Mouse (Mus musculus): Measurements from ENCODE around the gene Gm45808. TPM values are rescaled to one million over a fixed set of nuclear protein-coding genes. Genes with fewer than 3 reads are reported as not detected.

Gm45808 gene
- polyA plus RNA-seq, 1 experiment from 2014 or later, result not detected

GRCm38 (mm10) chr7:45514411-45514810 lies 27.8 kb upstream of the Gm45808 start:
- no peak overlapping the region for H3K4me3 ChIP-seq (replicated peaks; ENCODE audit: low read length)
- no peak overlapping the region for H3K9ac ChIP-seq (replicated peaks; ENCODE audit: low read depth, low read length)
- H3K36me3 ChIP-seq (ENCODE audit: control insufficient read depth, insufficient read depth), result no peaks in the 10 kb centered on the region
- WGBS, result 84% methylated on average over 7 of the region's 7 CpGs
- H3K4me2 ChIP-seq (ENCODE audit: low read length), result no peak overlapping the region
- H3K27me3 ChIP-seq (replicated peaks; ENCODE audit: control insufficient read depth, insufficient read depth, low read length), result no peaks in the 10 kb centered on the region
- H3K4me1 ChIP-seq (replicated peaks; ENCODE audit: control insufficient read depth, insufficient read depth, low read length), result peaks cover 4% of the 10 kb centered on the region
- no peak for ATAC-seq
- no peaks in the 10 kb centered on the region for H3K9me3 ChIP-seq (ENCODE audit: control insufficient read depth, low read length)
- no peak overlapping the region for H3K27ac ChIP-seq (ENCODE audit: low read length)

DNA sequence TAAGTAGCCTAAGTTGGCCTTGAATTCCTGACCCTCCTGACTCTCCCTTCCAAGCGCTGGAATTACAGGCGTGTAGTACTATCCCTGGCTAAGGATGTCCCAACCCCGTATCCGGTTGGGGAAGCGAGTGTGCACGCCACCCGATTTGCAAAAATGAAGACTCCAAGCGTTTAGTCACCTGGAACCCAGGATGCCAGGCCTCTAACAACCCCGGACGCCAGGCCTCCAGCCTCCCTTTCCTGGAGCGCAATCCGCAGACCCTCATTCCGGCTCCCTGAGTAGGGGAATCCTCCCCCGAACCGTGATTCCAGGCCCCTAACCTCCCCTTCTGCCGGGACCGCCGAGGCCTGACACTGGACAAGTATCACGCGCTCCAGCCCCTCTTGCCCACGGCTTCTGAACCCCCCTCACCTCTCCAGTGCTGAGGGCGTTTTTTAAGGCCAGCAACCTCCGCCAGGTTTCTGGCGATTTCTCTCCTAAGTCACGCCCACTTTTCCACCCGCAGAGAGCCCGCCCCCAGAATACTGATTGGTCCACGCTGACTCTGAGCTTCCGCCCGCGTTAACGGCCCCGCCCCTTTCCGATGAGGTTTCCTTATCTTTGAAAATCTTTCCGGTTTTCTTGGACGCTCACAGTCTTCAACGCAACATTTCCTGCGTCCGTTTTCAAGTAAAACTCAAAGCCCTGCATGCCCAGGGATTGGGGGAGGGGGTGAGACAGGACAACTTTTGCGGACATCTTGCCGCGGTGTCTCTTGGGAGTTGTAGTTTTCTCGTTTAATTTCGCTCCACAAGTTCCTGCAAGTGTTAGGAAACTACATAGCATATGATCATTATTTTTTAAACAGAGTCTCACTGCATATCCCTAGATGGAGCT lies 23.5 kb upstream of the Gm45808 start, which contains the start of gene Nucb1:
TSS of gene Nucb1 (minus strand) at position 495 of the 876 bp plus-strand sequence.
- Histone ChIP-seq H3K27me3 (replicated peaks; ENCODE audit: control insufficient read depth, insufficient read depth, low read length) (no peaks in the 10 kb centered on the region), H3K4me2 (ENCODE audit: low read length) (peak within 1 kb of the TSS; percentile 73), H3K4me3 (replicated peaks; ENCODE audit: low read length) (peak within 1 kb of the TSS; percentile 68), H3K36me3 (ENCODE audit: control insufficient read depth, insufficient read depth) (peaks cover 3% of the 10 kb centered on the region), H3K9me3 (ENCODE audit: control insufficient read depth, low read length) (no peaks in the 10 kb centered on the region), H3K4me1 (replicated peaks; ENCODE audit: control insufficient read depth, insufficient read depth, low read length) (peaks cover 16% of the 10 kb centered on the region), H3K9ac (replicated peaks; ENCODE audit: low read depth, low read length) (peak within 1 kb of the TSS; percentile 75), H3K27ac (ENCODE audit: low read length) (peak within 1 kb of the TSS; percentile 71)
- WGBS, result under 1% methylated on average over 44 of the region's 44 CpGs
- peak; percentile 93 for ATAC-seq

- Histone ChIP-seq H3K36me3 (ENCODE audit: control insufficient read depth, insufficient read depth) (peaks cover 3% of the 10 kb centered on the region), H3K4me1 (replicated peaks; ENCODE audit: control insufficient read depth, insufficient read depth, low read length) (peaks cover 16% of the 10 kb centered on the region), H3K9me3 (ENCODE audit: control insufficient read depth, low read length) (no peaks in the 10 kb centered on the region), H3K27me3 (replicated peaks; ENCODE audit: control insufficient read depth, insufficient read depth, low read length) (no peaks in the 10 kb centered on the region), H3K9ac (replicated peaks; ENCODE audit: low read depth, low read length) (peak overlapping the region; percentile 75), H3K4me3 (replicated peaks; ENCODE audit: low read length) (peak overlapping the region; percentile 68), H3K27ac (ENCODE audit: low read length) (no peak overlapping the region), H3K4me2 (ENCODE audit: low read length) (peak overlapping the region; percentile 73)
- 41% methylated on average over 19 of the region's 19 CpGs for WGBS
- ATAC-seq, result peak; percentile 13
These were observed 22.7 kb upstream of the Gm45808 start for GRCm38 (mm10) chr7:45509181-45509882.

- H3K27ac ChIP-seq (ENCODE audit: low read length), result no peak overlapping the region
- no peaks in the 10 kb centered on the region for H3K9me3 ChIP-seq (ENCODE audit: control insufficient read depth, low read length)
- peaks cover 16% of the 10 kb centered on the region for H3K4me1 ChIP-seq (replicated peaks; ENCODE audit: control insufficient read depth, insufficient read depth, low read length)
- H3K4me2 ChIP-seq (ENCODE audit: low read length), result no peak overlapping the region
- ATAC-seq, result no peak
- WGBS, result 82% methylated on average over 6 of the region's 6 CpGs
- no peak overlapping the region for H3K4me3 ChIP-seq (replicated peaks; ENCODE audit: low read length)
- peaks cover 3% of the 10 kb centered on the region for H3K36me3 ChIP-seq (ENCODE audit: control insufficient read depth, insufficient read depth)
- H3K9ac ChIP-seq (replicated peaks; ENCODE audit: low read depth, low read length), result no peak overlapping the region
- H3K27me3 ChIP-seq (replicated peaks; ENCODE audit: control insufficient read depth, insufficient read depth, low read length), result no peaks in the 10 kb centered on the region
These were observed 21.9 kb upstream of the Gm45808 start for GRCm38 (mm10) chr7:45508561-45508960.

- no peaks in the 10 kb centered on the region for H3K27me3 ChIP-seq (replicated peaks; ENCODE audit: control insufficient read depth, insufficient read depth, low read length)
- H3K9me3 ChIP-seq (ENCODE audit: control insufficient read depth, low read length), result no peaks in the 10 kb centered on the region
- H3K4me1 ChIP-seq (replicated peaks; ENCODE audit: control insufficient read depth, insufficient read depth, low read length), result peaks cover 16% of the 10 kb centered on the region
- peaks cover 3% of the 10 kb centered on the region for H3K36me3 ChIP-seq (ENCODE audit: control insufficient read depth, insufficient read depth)
- H3K27ac ChIP-seq (ENCODE audit: low read length), result no peak overlapping the region
- H3K9ac ChIP-seq (replicated peaks; ENCODE audit: low read depth, low read length), result no peak overlapping the region
- ATAC-seq, result no peak
- no peak overlapping the region for H3K4me3 ChIP-seq (replicated peaks; ENCODE audit: low read length)
- H3K4me2 ChIP-seq (ENCODE audit: low read length), result no peak overlapping the region
- WGBS, result 91% methylated on average over 6 of the region's 6 CpGs
These were observed 21.0 kb upstream of the Gm45808 start for GRCm38 (mm10) chr7:45507583-45507982.

DNA sequence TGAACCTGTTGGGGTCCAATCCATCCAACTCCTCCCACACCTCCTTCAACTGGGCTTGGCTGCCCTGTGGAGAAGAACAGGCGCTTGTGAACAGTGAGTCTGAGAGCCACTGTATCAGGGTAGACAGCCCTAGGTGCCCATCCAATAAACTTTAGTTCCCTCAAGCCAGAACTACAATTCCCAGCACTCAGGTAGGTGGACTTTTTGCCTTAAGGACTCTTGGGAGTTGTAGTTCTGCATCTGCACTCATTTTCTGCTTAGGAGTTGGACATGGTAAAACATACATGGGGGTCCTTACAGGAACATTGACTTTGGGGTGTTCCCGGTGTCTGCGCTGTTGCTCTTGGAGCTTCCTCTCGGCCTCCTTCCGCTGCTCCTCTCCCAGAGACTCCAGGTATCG lies 11.8 kb upstream of the Gm45808 start:
- Histone ChIP-seq H3K9me3 (ENCODE audit: control insufficient read depth, low read length) (no peaks in the 10 kb centered on the region), H3K4me3 (replicated peaks; ENCODE audit: low read length) (no peak overlapping the region), H3K4me1 (replicated peaks; ENCODE audit: control insufficient read depth, insufficient read depth, low read length) (no peaks in the 10 kb centered on the region), H3K27me3 (replicated peaks; ENCODE audit: control insufficient read depth, insufficient read depth, low read length) (no peaks in the 10 kb centered on the region), H3K4me2 (ENCODE audit: low read length) (no peak overlapping the region), H3K36me3 (ENCODE audit: control insufficient read depth, insufficient read depth) (peaks cover 17% of the 10 kb centered on the region), H3K9ac (replicated peaks; ENCODE audit: low read depth, low read length) (no peak overlapping the region), H3K27ac (ENCODE audit: low read length) (no peak overlapping the region)
- 95% methylated on average over 6 of the region's 6 CpGs for WGBS
- ATAC-seq, result no peak

DNA sequence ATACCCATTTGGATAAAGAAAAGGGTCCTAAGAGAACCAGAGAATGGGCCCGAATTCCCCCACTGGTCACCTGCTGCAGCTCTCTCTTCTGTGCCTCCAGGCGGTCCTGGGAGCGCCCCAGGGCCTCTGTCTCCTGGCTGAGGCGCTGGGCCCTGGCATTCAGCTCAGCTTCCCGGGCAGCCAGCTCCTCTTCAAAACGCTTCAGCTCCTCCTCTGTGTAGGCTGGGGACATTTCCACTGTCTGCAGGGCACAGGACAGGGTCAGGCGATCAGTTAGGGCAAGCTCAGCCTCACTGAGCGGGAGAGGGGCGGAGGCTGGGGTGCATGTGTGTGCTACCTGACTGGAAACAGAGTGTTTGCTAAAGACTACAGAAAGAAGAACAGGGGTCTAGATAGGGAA lies 7.9 kb upstream of the Gm45808 start:
- no peak overlapping the region for H3K27ac ChIP-seq (ENCODE audit: low read length)
- no peak overlapping the region for H3K9ac ChIP-seq (replicated peaks; ENCODE audit: low read depth, low read length)
- no peak overlapping the region for H3K4me2 ChIP-seq (ENCODE audit: low read length)
- WGBS, result 82% methylated on average over 9 of the region's 9 CpGs
- no peak overlapping the region for H3K4me3 ChIP-seq (replicated peaks; ENCODE audit: low read length)
- no peaks in the 10 kb centered on the region for H3K27me3 ChIP-seq (replicated peaks; ENCODE audit: control insufficient read depth, insufficient read depth, low read length)
- H3K4me1 ChIP-seq (replicated peaks; ENCODE audit: control insufficient read depth, insufficient read depth, low read length), result no peaks in the 10 kb centered on the region
- ATAC-seq, result no peak
- H3K36me3 ChIP-seq (ENCODE audit: control insufficient read depth, insufficient read depth), result peaks cover 18% of the 10 kb centered on the region
- H3K9me3 ChIP-seq (ENCODE audit: control insufficient read depth, low read length), result no peaks in the 10 kb centered on the region

- no peaks in the 10 kb centered on the region for H3K9me3 ChIP-seq (ENCODE audit: control insufficient read depth, low read length)
- H3K9ac ChIP-seq (replicated peaks; ENCODE audit: low read depth, low read length), result no peak overlapping the region
- H3K4me1 ChIP-seq (replicated peaks; ENCODE audit: control insufficient read depth, insufficient read depth, low read length), result peaks cover 11% of the 10 kb centered on the region
- no peak overlapping the region for H3K4me2 ChIP-seq (ENCODE audit: low read length)
- no peak for ATAC-seq
- H3K4me3 ChIP-seq (replicated peaks; ENCODE audit: low read length), result no peak overlapping the region
- H3K27me3 ChIP-seq (replicated peaks; ENCODE audit: control insufficient read depth, insufficient read depth, low read length), result no peaks in the 10 kb centered on the region
- 91% methylated on average over 5 of the region's 5 CpGs for WGBS
- peaks cover 13% of the 10 kb centered on the region for H3K36me3 ChIP-seq (ENCODE audit: control insufficient read depth, insufficient read depth)
- no peak overlapping the region for H3K27ac ChIP-seq (ENCODE audit: low read length)
These were observed 6.3 kb upstream of the Gm45808 start for GRCm38 (mm10) chr7:45492951-45493350.

DNA sequence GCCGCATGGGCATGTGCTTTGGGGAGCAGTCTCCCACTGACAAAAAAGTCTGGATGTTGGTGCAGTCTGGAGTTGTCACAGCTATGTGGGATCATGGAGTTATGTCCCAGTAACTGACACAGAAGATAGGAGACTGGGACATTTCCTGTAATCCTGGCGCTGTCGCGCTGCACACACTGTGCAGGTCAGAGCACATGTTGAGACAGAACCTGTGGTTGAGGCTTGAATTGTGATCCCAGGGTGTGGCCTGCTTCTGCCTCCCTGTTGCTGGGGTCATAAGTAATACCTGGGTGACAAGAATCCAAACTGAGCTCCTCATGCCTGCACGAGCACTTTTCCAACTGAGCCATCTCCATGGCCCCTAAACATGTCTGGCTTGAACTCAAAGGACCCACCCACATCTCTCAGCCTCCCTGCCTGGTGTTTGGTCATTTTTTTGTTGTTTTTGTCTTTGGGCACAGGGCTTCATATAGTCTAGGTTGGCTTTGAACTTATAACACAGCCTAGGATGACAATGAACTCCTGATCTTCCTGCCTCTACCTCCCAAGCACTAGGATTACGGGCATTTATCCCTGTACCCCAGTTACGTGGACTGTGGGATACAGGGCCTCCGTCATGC lies 5.7 kb upstream of the Gm45808 start:
- Histone ChIP-seq H3K4me1 (replicated peaks; ENCODE audit: control insufficient read depth, insufficient read depth, low read length) (peaks cover 13% of the 10 kb centered on the region), H3K4me3 (replicated peaks; ENCODE audit: low read length) (no peak overlapping the region), H3K27ac (ENCODE audit: low read length) (no peak overlapping the region), H3K4me2 (ENCODE audit: low read length) (no peak overlapping the region), H3K9me3 (ENCODE audit: control insufficient read depth, low read length) (no peaks in the 10 kb centered on the region), H3K9ac (replicated peaks; ENCODE audit: low read depth, low read length) (no peak overlapping the region), H3K27me3 (replicated peaks; ENCODE audit: control insufficient read depth, insufficient read depth, low read length) (no peaks in the 10 kb centered on the region), H3K36me3 (ENCODE audit: control insufficient read depth, insufficient read depth) (peaks cover 13% of the 10 kb centered on the region)
- WGBS, result 95% methylated on average over 8 of the region's 8 CpGs
- ATAC-seq, result no peak
